Mouse (Mus musculus): ENCODE measurements around the gene Retreg1. TPM values are rescaled to one million over a fixed set of nuclear protein-coding genes. Genes with fewer than 3 reads are reported as not detected.

Gene Retreg1
- total and polyA plus RNA-seq, 3 experiments, result 17.5 to 28.7 (median 19.0) TPM

DNA sequence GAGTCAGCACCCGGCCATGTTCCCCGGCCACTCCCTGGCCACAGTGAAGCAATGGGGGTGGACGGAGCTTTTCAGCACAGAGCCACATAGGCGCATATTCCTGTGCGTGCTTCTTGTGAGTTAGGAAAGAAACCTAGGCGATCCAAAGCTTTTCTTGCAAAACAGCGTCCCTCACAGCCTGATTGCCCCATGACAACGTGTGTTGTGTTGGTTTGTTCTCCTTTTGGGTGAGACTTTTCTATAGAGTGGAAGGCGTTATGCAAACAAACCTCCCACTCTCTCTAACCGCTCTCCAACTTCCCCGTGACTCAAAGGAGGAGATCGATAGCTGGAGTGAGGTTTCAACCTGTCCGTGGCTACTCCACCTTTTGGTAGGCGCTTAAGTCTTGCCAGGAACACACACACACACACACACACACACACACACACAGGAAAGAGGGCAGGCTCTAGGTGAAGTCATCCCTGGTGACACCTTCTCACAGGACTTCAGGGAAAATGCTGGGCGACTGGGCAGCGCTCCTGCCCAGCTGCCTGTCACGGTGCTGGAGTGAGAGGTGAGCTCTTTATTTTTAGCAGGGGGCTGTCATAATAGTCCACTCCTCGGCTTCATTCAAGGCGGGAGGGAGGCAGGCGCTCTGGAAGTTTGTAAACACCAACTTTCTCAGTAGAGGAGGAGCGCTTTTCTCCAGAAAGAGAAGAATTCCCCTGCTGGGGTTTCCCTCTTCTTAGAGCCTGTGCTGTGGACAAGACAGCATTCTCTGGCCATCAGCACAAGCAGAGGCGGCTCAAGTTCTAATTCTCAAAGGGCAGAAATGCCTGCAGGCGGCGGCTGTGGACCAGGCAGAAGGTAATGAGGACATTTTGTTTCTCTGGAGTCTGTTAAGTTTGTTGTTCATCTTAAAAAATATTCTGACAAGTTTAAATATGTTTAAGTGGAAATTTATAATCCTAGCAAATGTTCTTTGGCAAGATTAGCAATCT is 97.7 kb downstream of the Retreg1 start (continued):
- no peak for TF ChIP-seq NELFE (IDR thresholded peaks at IDR 0.05; ENCODE audit: low read depth, low read length)

DNA sequence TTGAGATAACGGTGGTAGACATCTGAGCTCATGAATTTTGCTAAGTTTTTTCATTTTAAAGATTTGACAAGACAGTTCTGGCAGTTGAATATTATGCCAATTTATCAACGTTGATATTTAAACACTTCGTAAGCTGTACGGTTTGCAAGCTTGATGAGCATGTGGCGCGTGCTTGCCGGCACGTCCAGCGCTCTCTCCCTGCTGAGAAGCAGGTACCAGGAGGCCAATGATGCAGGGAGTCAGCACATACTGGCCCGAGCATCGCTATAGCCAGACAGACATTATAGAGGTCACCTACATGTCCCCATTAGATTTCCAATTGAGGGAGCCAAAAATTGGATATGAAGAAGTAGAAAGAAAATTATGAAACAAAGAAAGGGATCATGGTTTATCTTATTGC is 98.5 kb downstream of the Retreg1 start:
- TF ChIP-seq ZKSCAN1 (IDR thresholded peaks at IDR 0.05; ENCODE audit: borderline replicate concordance, low read depth, low read length), result no peak
- Histone ChIP-seq H3K4me3 (replicated peaks in 1 of 3; ENCODE audit: low read depth in 2 of 3, low read length in 2 of 3, poor library complexity in 1 of 3) (peak overlapping the region; percentile 38 to 46 (median 42)), H3K9me3 (replicated peaks; ENCODE audit: low read length) (no peaks in the 10 kb centered on the region), H3K27me3 (replicated peaks) (no peaks in the 10 kb centered on the region), H3K36me3 (replicated peaks in 1 of 2; ENCODE audit: control insufficient read depth in 1 of 2, insufficient read depth in 1 of 2, low read length in 1 of 2) (peaks cover 0 to 8% of the 10 kb centered on the region in 2 experiments), H3K4me1 (ENCODE audit: control insufficient read depth in 1 of 2, insufficient read depth in 2 of 2) (peaks cover 15 to 50% of the 10 kb centered on the region in 2 experiments), H3K4me2 (ENCODE audit: insufficient read depth, low read depth, poor library complexity, severe bottlenecking) (no peak overlapping the region), H3K9ac (ENCODE audit: insufficient read depth, low read depth) (peak overlapping the region; percentile 45; the same call in 1 of the 2 replicates), H3K27ac (ENCODE audit: insufficient read depth, low read depth) (no peak overlapping the region), H3K79me2 (replicated peaks; ENCODE audit: control insufficient read depth, extremely low read depth, insufficient read depth, poor library complexity, severe bottlenecking) (no peaks in the 10 kb centered on the region)
- no peak for DNase-seq (ENCODE audit: extremely low read depth)
- dilution Hi-C loops (cut with MboI; ENCODE audit: extremely low pct_ligation_motif_present, extremely low pct_unique_long_range_greater_than_20kb, low sequenced_read_pairs), result no loop called here
- in situ Hi-C loops (cut with MboI; ENCODE audit: low pct_ligation_motif_present, low pct_unique_long_range_greater_than_20kb, low sequenced_read_pairs), result no loop called here

DNA sequence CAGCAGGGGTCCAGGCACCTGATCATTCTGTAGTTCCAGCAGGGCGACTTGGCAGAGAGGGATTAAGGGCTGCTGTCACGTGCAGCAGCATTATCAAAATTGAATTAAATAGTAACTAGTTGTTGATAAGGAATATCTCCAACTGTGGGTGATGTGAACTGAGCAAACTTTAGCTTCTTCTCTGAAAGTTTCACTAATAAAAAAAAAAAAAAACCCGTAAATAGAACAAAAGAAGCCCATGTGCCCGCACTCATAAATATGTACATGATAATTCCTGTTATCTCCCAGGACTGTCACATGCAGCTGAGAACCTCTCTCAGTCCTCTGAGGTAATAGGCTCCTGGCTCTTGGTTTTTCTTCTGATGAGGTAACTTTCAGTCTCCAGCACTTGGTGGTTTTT is 99.4 kb downstream of the Retreg1 start:
- TF ChIP-seq RAD21 (IDR thresholded peaks at IDR 0.05; ENCODE audit: low read depth, low read length) (no peak), ZC3H11A (IDR thresholded peaks at IDR 0.05; ENCODE audit: low read depth, low read length) (no peak), MXI1 (IDR thresholded peaks at IDR 0.05; ENCODE audit: low read depth, low read length) (no peak), CTCF (conservative IDR thresholded peaks at IDR 0.05 in 1 of 2, IDR thresholded peaks at IDR 0.05 in 1 of 2; ENCODE audit: low read depth in 2 of 2, low read length in 2 of 2) (no peak), PAX5 (IDR thresholded peaks at IDR 0.05; ENCODE audit: low read length) (no peak), CHD1 (IDR thresholded peaks at IDR 0.05; ENCODE audit: low read depth, low read length) (no peak), CHD2 (IDR thresholded peaks at IDR 0.05; ENCODE audit: low read length) (no peak), JUND (conservative IDR thresholded peaks at IDR 0.05; ENCODE audit: low read depth, low read length) (no peak)

More for the DNA sequence above, 99.4 kb downstream of the Retreg1 start:
- no peak for DNase-seq (ENCODE audit: extremely low read depth)
- no peak overlapping the region for H3K4me2 ChIP-seq (ENCODE audit: insufficient read depth, low read depth, poor library complexity, severe bottlenecking)
- peaks cover 0 to 6% of the 10 kb centered on the region in 2 experiments for H3K36me3 ChIP-seq (replicated peaks in 1 of 2; ENCODE audit: control insufficient read depth in 1 of 2, insufficient read depth in 1 of 2, low read length in 1 of 2)
- H3K27me3 ChIP-seq (replicated peaks), result no peaks in the 10 kb centered on the region
- peak overlapping the region in 1 of 3 experiments; percentile 42 for H3K4me3 ChIP-seq (replicated peaks in 1 of 3; ENCODE audit: low read depth in 2 of 3, low read length in 2 of 3, poor library complexity in 1 of 3)
- peaks cover 13 to 41% of the 10 kb centered on the region in 2 experiments for H3K4me1 ChIP-seq (ENCODE audit: control insufficient read depth in 1 of 2, insufficient read depth in 2 of 2)
- in situ Hi-C loops (cut with MboI; ENCODE audit: low pct_ligation_motif_present, low pct_unique_long_range_greater_than_20kb, low sequenced_read_pairs), result no loop called here
- no peaks in the 10 kb centered on the region for H3K9me3 ChIP-seq (replicated peaks; ENCODE audit: low read length)
- dilution Hi-C loops (cut with MboI; ENCODE audit: extremely low pct_ligation_motif_present, extremely low pct_unique_long_range_greater_than_20kb, low sequenced_read_pairs), result no loop called here
- no peak overlapping the region for H3K9ac ChIP-seq (ENCODE audit: insufficient read depth, low read depth)
- no peak overlapping the region for H3K27ac ChIP-seq (ENCODE audit: insufficient read depth, low read depth)
- no peaks in the 10 kb centered on the region; the same call in 1 of the 2 replicates for H3K79me2 ChIP-seq (replicated peaks; ENCODE audit: control insufficient read depth, extremely low read depth, insufficient read depth, poor library complexity, severe bottlenecking)
